Mouse (Mus musculus): ENCODE measurements at regions not wholly inside any gene's neighbourhood (a gene's known extent, or its start where the extent isn't known, plus 50 kb on each side); places are given as distances from the start of the nearest gene placed in this dataset.
"Not testable (repeated sequence)": the region's sequence is repeated elsewhere in the genome, so short reads cannot be mapped to it uniquely, and the experiment has no call there.

GRCm38 (mm10) chr10:14314004-14314581 lies 231.4 kb downstream of the Adgrg6 start:
- TF ChIP-seq MAX (IDR thresholded peaks at IDR 0.05) (no peak), CTCF (IDR thresholded peaks at IDR 0.05; ENCODE audit: control insufficient read depth, insufficient read depth, insufficient read length) (no peak), USF1 (IDR thresholded peaks at IDR 0.05; ENCODE audit: low read depth) (peak; percentile 93)
- Histone ChIP-seq H3K27me3 (ENCODE audit: control insufficient read depth, insufficient read depth, insufficient read length) (no peaks in the 10 kb centered on the region), H3K79me2 (ENCODE audit: control insufficient read depth, insufficient read depth) (no peaks in the 10 kb centered on the region), H3K36me3 (ENCODE audit: control insufficient read depth, insufficient read depth) (no peaks in the 10 kb centered on the region), H3K4me3 (ENCODE audit: insufficient read depth, poor library complexity, severe bottlenecking) (no peak overlapping the region), H3K79me3 (ENCODE audit: low read depth) (no peaks in the 10 kb centered on the region), H3ac (ENCODE audit: control insufficient read depth, insufficient read length, low read depth) (no peak overlapping the region)

DNA sequence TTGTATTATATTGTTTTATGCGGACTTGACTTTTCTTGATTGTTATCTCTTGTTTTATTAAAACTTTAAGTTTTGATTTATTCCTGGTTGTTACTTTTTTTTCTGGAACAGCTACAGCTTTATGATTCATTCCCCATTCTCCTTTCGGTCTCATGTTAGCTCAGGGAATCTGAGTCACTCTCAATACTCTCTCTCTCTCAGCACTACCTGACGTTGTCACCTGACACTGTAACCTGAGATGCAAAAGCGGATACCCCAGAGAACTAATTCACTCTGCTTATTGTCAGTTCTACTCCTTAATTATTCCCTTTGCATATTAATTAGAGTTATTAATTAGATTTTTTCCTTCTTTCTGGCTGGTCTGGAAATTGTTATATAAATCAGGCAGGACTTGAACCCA lies 232.5 kb downstream of the Adgrg6 start:
- TF ChIP-seq USF1 (IDR thresholded peaks at IDR 0.05; ENCODE audit: low read depth) (no peak), MYOG (IDR thresholded peaks at IDR 0.05; ENCODE audit: control insufficient read depth, extremely low read depth, insufficient read length) (no peak), FOSL1 (IDR thresholded peaks at IDR 0.05; ENCODE audit: insufficient read depth, low read length, poor library complexity, severe bottlenecking) (no peak), MYOD1 (IDR thresholded peaks at IDR 0.05; ENCODE audit: control insufficient read depth, insufficient read length, low read depth) (no peak), CTCF (IDR thresholded peaks at IDR 0.05; ENCODE audit: control insufficient read depth, insufficient read depth, insufficient read length) (no peak), MAX (IDR thresholded peaks at IDR 0.05) (no peak), CEBPB (IDR thresholded peaks at IDR 0.05; ENCODE audit: low read depth) (no peak)
- Histone ChIP-seq H3K36me3 (ENCODE audit: control insufficient read depth, insufficient read depth) (no peaks in the 10 kb centered on the region), H3K79me3 (ENCODE audit: low read depth) (no peaks in the 10 kb centered on the region), H3K27me3 (ENCODE audit: control insufficient read depth, insufficient read depth, insufficient read length) (no peaks in the 10 kb centered on the region), H3ac (ENCODE audit: control insufficient read depth, insufficient read length, low read depth) (no peak overlapping the region), H3K79me2 (ENCODE audit: control insufficient read depth, insufficient read depth) (no peaks in the 10 kb centered on the region), H3K4me3 (ENCODE audit: insufficient read depth, poor library complexity, severe bottlenecking) (no peak overlapping the region)

GRCm38 (mm10) chr10:14311962-14312361 lies 233.5 kb downstream of the Adgrg6 start:
- Histone ChIP-seq H3K4me3 (ENCODE audit: insufficient read depth, poor library complexity, severe bottlenecking) (no peak overlapping the region), H3ac (ENCODE audit: control insufficient read depth, insufficient read length, low read depth) (no peak overlapping the region), H3K79me2 (ENCODE audit: control insufficient read depth, insufficient read depth) (no peaks in the 10 kb centered on the region), H3K36me3 (ENCODE audit: control insufficient read depth, insufficient read depth) (no peaks in the 10 kb centered on the region), H3K27me3 (ENCODE audit: control insufficient read depth, insufficient read depth, insufficient read length) (no peaks in the 10 kb centered on the region), H3K79me3 (ENCODE audit: low read depth) (no peaks in the 10 kb centered on the region)
- no peak for TF ChIP-seq USF1 (IDR thresholded peaks at IDR 0.05; ENCODE audit: low read depth)
- TF ChIP-seq MYOG (IDR thresholded peaks at IDR 0.05; ENCODE audit: control insufficient read depth, extremely low read depth, insufficient read length): no peak
- no peak for TF ChIP-seq FOSL1 (IDR thresholded peaks at IDR 0.05; ENCODE audit: insufficient read depth, low read length, poor library complexity, severe bottlenecking)
- TF ChIP-seq CEBPB (IDR thresholded peaks at IDR 0.05; ENCODE audit: low read depth): peak; percentile 70
- TF ChIP-seq CTCF (IDR thresholded peaks at IDR 0.05; ENCODE audit: control insufficient read depth, insufficient read depth, insufficient read length): no peak
- peak; percentile 93 for TF ChIP-seq MYOD1 (IDR thresholded peaks at IDR 0.05; ENCODE audit: control insufficient read depth, insufficient read length, low read depth)
- peak; percentile 50 for TF ChIP-seq MAX (IDR thresholded peaks at IDR 0.05)

DNA sequence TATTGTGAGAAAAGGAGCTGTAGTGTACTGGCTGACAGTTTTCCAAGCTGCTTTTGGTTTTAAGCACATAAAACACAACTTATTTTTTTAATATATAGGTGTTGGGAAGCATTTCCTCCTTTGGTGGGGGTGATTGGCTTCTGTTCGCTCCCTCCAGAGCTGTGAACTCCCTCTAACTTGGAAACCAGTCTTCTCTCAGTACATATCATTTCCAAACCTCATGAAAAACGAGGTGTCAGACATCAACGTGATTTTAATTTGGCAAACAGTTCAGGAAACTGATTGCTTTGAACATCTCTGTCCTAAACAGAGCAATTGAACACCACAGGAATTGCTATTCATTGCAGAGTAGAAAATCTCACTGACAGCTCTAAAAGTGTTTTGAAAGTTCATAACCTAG lies 238.6 kb downstream of the Adgrg6 start:
- Histone ChIP-seq H3K4me3 (ENCODE audit: insufficient read depth, poor library complexity, severe bottlenecking) (no peak overlapping the region), H3K36me3 (ENCODE audit: control insufficient read depth, insufficient read depth) (no peaks in the 10 kb centered on the region), H3K27me3 (ENCODE audit: control insufficient read depth, insufficient read depth, insufficient read length) (no peaks in the 10 kb centered on the region), H3K79me3 (ENCODE audit: low read depth) (no peaks in the 10 kb centered on the region), H3K79me2 (ENCODE audit: control insufficient read depth, insufficient read depth) (no peaks in the 10 kb centered on the region), H3ac (ENCODE audit: control insufficient read depth, insufficient read length, low read depth) (no peak overlapping the region)
- no peak for TF ChIP-seq CTCF (IDR thresholded peaks at IDR 0.05; ENCODE audit: control insufficient read depth, insufficient read depth, insufficient read length)
- no peak for TF ChIP-seq MYOD1 (IDR thresholded peaks at IDR 0.05; ENCODE audit: control insufficient read depth, insufficient read length, low read depth)
- no peak for TF ChIP-seq FOSL1 (IDR thresholded peaks at IDR 0.05; ENCODE audit: insufficient read depth, low read length, poor library complexity, severe bottlenecking)

DNA sequence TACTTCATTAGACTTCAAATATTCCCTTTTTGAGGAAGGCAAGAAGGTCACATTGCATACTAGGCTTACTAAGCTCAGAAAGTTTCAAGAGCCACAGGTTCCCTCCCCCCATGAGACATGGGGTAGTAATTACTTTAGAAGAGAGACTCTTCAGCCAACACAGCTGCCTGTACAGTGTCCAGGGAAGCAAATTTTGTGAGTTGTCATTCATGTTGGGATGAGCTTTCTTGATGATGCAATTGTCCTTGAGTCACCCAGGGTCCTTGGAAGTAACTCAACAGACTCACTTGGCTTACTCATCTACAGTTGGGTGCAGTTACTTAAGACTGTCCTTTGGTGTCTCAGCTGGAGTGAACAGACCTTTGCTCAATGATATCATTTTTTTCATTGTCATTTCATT lies 242.0 kb downstream of the Adgrg6 start:
- TF ChIP-seq FOSL1 (IDR thresholded peaks at IDR 0.05; ENCODE audit: insufficient read depth, low read length, poor library complexity, severe bottlenecking) (no peak), CTCF (IDR thresholded peaks at IDR 0.05; ENCODE audit: control insufficient read depth, insufficient read depth, insufficient read length) (no peak), CEBPB (IDR thresholded peaks at IDR 0.05; ENCODE audit: low read depth) (peak; percentile 83), MYOD1 (IDR thresholded peaks at IDR 0.05; ENCODE audit: control insufficient read depth, insufficient read length, low read depth) (no peak)
- Histone ChIP-seq H3ac (ENCODE audit: control insufficient read depth, insufficient read length, low read depth) (no peak overlapping the region), H3K79me3 (ENCODE audit: low read depth) (no peaks in the 10 kb centered on the region), H3K27me3 (ENCODE audit: control insufficient read depth, insufficient read depth, insufficient read length) (no peaks in the 10 kb centered on the region), H3K79me2 (ENCODE audit: control insufficient read depth, insufficient read depth) (no peaks in the 10 kb centered on the region), H3K4me3 (ENCODE audit: insufficient read depth, poor library complexity, severe bottlenecking) (no peak overlapping the region), H3K36me3 (ENCODE audit: control insufficient read depth, insufficient read depth) (no peaks in the 10 kb centered on the region)

DNA sequence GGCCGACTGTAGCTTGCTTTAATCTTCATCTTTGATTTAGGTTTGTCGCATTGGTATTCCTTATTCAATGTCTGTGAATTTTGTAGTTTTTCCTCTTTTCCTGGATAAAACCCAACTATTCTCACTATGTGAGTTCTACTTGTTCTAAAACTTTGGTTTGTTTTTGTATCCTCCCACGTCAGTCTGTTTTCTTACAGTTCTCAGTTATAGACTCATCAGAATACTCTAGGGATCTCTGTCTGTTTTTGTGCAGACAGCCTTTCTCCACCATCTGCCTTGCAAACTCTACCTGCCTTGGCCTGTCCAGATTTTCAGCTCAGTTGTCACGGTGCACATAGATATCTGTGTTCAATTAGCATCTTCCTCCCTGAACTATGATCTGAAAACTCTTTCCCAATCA lies 249.3 kb downstream of the Adgrg6 start:
- no peaks in the 10 kb centered on the region for H3K79me2 ChIP-seq (ENCODE audit: control insufficient read depth, insufficient read depth)
- no peak overlapping the region for H3ac ChIP-seq (ENCODE audit: control insufficient read depth, insufficient read length, low read depth)
- TF ChIP-seq FOSL1 (IDR thresholded peaks at IDR 0.05; ENCODE audit: insufficient read depth, low read length, poor library complexity, severe bottlenecking): no peak
- TF ChIP-seq MAX (IDR thresholded peaks at IDR 0.05): no peak
- TF ChIP-seq MYOD1 (IDR thresholded peaks at IDR 0.05; ENCODE audit: control insufficient read depth, insufficient read length, low read depth): no peak
- TF ChIP-seq MYOG (IDR thresholded peaks at IDR 0.05; ENCODE audit: control insufficient read depth, extremely low read depth, insufficient read length): no peak
- TF ChIP-seq CEBPB (IDR thresholded peaks at IDR 0.05; ENCODE audit: low read depth): no peak
- TF ChIP-seq CTCF (IDR thresholded peaks at IDR 0.05; ENCODE audit: control insufficient read depth, insufficient read depth, insufficient read length): no peak
- no peak for TF ChIP-seq USF1 (IDR thresholded peaks at IDR 0.05; ENCODE audit: low read depth)
- H3K36me3 ChIP-seq (ENCODE audit: control insufficient read depth, insufficient read depth): no peaks in the 10 kb centered on the region
- H3K27me3 ChIP-seq (ENCODE audit: control insufficient read depth, insufficient read depth, insufficient read length): no peaks in the 10 kb centered on the region
- H3K4me3 ChIP-seq (ENCODE audit: insufficient read depth, poor library complexity, severe bottlenecking): no peak overlapping the region
- H3K79me3 ChIP-seq (ENCODE audit: low read depth): no peaks in the 10 kb centered on the region

DNA sequence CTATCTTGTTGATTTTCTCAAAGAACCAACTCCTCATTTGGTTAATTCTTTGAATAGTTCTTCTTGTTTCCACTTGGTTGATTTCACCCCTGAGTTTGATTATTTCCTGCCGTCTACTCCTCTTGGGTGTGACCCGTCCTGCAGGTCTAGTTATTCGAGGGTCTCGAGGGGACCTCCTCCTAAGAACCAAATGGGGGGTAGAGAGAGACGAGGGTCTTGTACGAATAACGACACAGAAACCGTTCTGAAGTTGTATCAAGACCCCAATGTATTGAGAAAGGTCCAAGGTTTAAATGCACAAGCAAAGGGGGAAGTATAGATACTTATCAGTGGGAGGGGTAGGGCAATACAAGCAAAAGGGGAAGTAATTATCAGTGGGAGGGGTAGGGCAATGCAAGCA lies 252.8 kb downstream of the Adgrg6 start:
- not testable (repeated sequence) for H3K4me3 ChIP-seq (ENCODE audit: insufficient read depth, poor library complexity, severe bottlenecking); H3K79me2 ChIP-seq (ENCODE audit: control insufficient read depth, insufficient read depth); H3K27me3 ChIP-seq (ENCODE audit: control insufficient read depth, insufficient read depth, insufficient read length); H3ac ChIP-seq (ENCODE audit: control insufficient read depth, insufficient read length, low read depth); H3K36me3 ChIP-seq (ENCODE audit: control insufficient read depth, insufficient read depth); H3K79me3 ChIP-seq (ENCODE audit: low read depth)
